Mouse (Mus musculus) kidney, postnatal 0 days (tissue): ENCODE data around the gene Myt1l. TPM values are rescaled to one million over a fixed set of nuclear protein-coding genes. Genes with fewer than 3 reads are reported as not detected.

Experiments used
- ATAC-seq: fragments of 200-750 bp; cut with Nextera tagmentation; replicated peaks from 2 replicates; pipeline ENCODE4 v1.8.0; 2017; ENCODE audit warnings: low read depth, moderate number of reproducible peaks, moderate TSS enrichment, moderate library complexity; ENCODE audit not compliant: low FRiP score
- DNase-seq: peaks from one replicate; pipeline ENCODE4 v3.0.0-alpha.2; 2016; ENCODE audit warnings: low spot score
- H3K27ac ChIP-seq: fragments of 300-500 bp; sonication (generic); 2 replicates; pipeline ENCODE4 v1.5.1; 2014; ENCODE audit warnings: mild to moderate bottlenecking
- H3K27me3 ChIP-seq: fragments of 300-500 bp; sonication (generic); 2 replicates; pipeline ENCODE4 v1.6.1; 2014; ENCODE audit warnings: low read length, mixed read lengths; ENCODE audit not compliant: insufficient read depth
- H3K36me3 ChIP-seq: fragments of 300-500 bp; sonication (generic); 2 replicates; pipeline ENCODE4 v1.6.1; 2014; ENCODE audit warnings: low read length, mixed read lengths; ENCODE audit not compliant: insufficient read depth
- H3K4me1 ChIP-seq: fragments of 300-500 bp; sonication (generic); replicated peaks from 2 replicates; pipeline ENCODE4 v1.6.1; 2014; ENCODE audit warnings: antibody characterized with exemption, low read length, mixed read lengths; ENCODE audit not compliant: insufficient read depth
- H3K4me2 ChIP-seq: fragments of 300-500 bp; sonication (generic); 2 replicates; pipeline ENCODE4 v1.6.1; 2014; ENCODE audit warnings: mild to moderate bottlenecking, low read length, moderate library complexity, mixed read lengths
- H3K4me3 ChIP-seq: fragments of 300-500 bp; sonication (generic); replicated peaks from 2 replicates; pipeline ENCODE4 v1.5.1; 2014; ENCODE audit warnings: low read depth, low read length
- H3K9ac ChIP-seq: fragments of 300-500 bp; sonication (generic); 2 replicates; pipeline ENCODE4 v1.6.1; 2014; ENCODE audit warnings: low read depth, low read length
- H3K9me3 ChIP-seq: fragments of 300-500 bp; sonication (generic); replicated peaks from 2 replicates; pipeline ENCODE4 v1.6.1; 2016; ENCODE audit warnings: low read length, inconsistent platforms, mixed read lengths
- CTCF ChIP-seq: IDR thresholded peaks from 2 replicates; pipeline ENCODE4 v1.5.1; 2016; ENCODE audit warnings: antibody characterized with exemption, low read depth, mild to moderate bottlenecking, moderate library complexity
- WGBS: fragments of 180-500 bp; shearing (Covaris S2); extraction: QIAGEN DNeasy Blood & Tissue Kit; methylation state at CpG from one replicate; pipeline ENCODE4 v1.1.7; 2014; 5-methylcytosine and 5-hydroxymethylcytosine counted together
- polyA plus RNA-seq: library from polyadenylated mRNA; unstranded; fragments of >200 nt; fragmentation: Nextera tagmentation; extraction: Ambion mirVana; gene quantifications from 2 replicates; pipeline ENCODE4 v1.2.1, GENCODE M21; 2015

Gene Myt1l
- polyA plus RNA-seq, 1 experiment from 2014 or later, result 0.07 TPM

DNA sequence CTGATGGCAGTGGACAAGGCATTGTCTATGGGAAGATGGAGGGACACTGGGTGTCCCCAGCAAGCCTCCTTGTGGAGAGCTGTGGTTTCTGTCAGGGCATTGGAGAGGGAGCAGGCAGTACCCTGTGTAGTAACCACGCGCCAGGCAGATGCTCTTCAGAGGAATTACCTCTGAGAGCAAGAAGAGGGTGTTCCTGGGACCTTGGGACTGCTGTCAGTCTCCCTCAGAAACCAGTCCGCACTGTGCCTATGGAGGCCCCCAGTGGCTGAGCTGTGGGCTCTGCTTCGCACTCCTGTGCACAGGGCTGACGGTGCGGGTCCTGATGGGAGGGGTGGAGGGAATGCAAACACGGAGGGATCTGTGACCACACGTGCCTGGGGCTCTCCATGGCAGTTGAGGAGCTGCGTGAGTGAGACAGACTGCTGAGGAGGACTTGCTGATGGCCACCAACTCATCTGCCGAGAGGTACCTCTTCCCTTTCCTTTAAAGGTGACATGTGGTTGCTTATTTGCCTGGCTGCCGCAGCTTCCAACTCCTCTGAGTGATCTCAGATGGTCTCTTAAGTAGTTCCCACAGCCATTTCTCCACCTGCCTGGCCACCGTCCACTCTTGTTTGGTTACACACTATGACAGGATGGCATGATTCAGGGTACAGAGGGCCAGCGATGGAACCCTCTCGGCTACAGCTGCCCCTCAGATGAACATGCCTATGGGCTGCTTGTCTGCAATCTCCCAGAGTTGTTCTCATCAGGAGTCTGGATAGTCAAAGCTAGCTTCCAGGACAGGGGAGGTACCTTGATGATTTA is 5.1 kb downstream of the Myt1l start:
- no peak overlapping the region for H3K9ac ChIP-seq
- H3K9me3 ChIP-seq, result no peaks in the 10 kb centered on the region
- ATAC-seq (no peak), DNase-seq (no peak)
- no peaks in the 10 kb centered on the region for H3K36me3 ChIP-seq
- H3K4me2 ChIP-seq, result no peak overlapping the region
- H3K4me3 ChIP-seq, result no peak overlapping the region
- 30% methylated on average over 14 of the region's 14 CpGs for WGBS
- peaks cover 25% of the 10 kb centered on the region for H3K27me3 ChIP-seq
- H3K27ac ChIP-seq, result no peak overlapping the region
- no peak for TF ChIP-seq CTCF
- no peaks in the 10 kb centered on the region for H3K4me1 ChIP-seq

DNA sequence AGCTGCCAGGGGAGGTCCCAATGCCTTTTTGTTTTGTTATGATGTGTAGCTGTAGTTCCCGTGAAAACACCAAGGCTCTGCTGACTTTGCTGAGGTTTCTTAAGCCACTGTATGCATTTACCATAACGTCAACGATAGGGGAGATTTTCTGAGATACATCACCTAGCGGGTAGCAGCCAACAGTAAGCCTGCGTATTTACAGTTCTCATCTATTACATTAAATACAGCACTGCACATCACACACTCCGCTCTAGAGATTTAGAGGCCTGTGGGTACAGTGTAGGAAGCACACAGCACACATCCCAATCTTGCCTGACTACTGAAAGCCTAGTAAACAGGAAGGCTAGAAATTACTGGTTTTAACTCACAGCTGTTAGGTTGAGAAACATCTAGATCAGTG is 6.1 kb downstream of the Myt1l start:
- 4% methylated on average over 6 of the region's 6 CpGs for WGBS
- no peak for DNase-seq

DNA sequence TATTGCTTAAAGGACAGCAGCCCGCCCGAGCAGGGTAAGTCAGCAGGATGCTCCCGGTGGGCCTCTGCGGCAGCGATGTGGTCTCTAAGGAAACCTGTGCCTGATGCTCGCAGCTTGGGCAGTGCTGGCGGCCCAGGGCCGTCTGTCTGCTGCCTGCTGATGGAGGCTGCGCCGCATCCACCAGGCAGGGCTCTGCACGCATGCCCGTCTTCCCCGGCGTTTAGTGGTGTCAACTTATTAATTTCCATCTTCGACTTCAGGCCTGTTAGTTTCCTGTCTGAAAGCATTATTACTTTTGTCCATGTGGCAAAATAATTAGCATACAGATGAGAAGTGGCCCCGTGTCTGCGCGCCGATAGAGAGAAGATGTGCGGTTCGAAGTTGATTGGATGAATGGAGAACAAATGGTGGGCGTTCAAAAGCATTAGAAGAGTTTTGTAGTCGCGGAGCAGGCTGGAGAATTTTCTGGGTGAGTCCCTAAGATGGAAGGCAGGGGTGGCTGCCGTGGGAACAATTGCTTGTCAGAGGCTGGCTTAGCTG is 6.6 kb downstream of the Myt1l start:
- under 1% methylated on average over 25 of the region's 25 CpGs for WGBS

More for the DNA sequence above, 6.1 kb downstream of the Myt1l start:
- Histone ChIP-seq H3K9ac (no peak overlapping the region), H3K4me2 (no peak overlapping the region), H3K9me3 (no peaks in the 10 kb centered on the region), H3K27ac (no peak overlapping the region), H3K36me3 (no peaks in the 10 kb centered on the region), H3K4me3 (no peak overlapping the region), H3K27me3 (peaks cover 21% of the 10 kb centered on the region), H3K4me1 (no peaks in the 10 kb centered on the region)
- TF ChIP-seq CTCF, result no peak
- ATAC-seq, result no peak

GRCm38 (mm10) chr12:29537916-29538315 is 9.7 kb downstream of the Myt1l start:
- peaks cover 19% of the 10 kb centered on the region for H3K27me3 ChIP-seq
- no peak overlapping the region for H3K4me2 ChIP-seq
- ATAC-seq (no peak), DNase-seq (no peak)
- no peaks in the 10 kb centered on the region for H3K36me3 ChIP-seq
- no peaks in the 10 kb centered on the region for H3K4me1 ChIP-seq
- H3K4me3 ChIP-seq, result no peak overlapping the region
- H3K27ac ChIP-seq, result no peak overlapping the region
- WGBS, result 75% methylated on average over 5 of the region's 5 CpGs
- no peak overlapping the region for H3K9ac ChIP-seq
- H3K9me3 ChIP-seq, result no peaks in the 10 kb centered on the region
- no peak for TF ChIP-seq CTCF

More for the DNA sequence above, 6.6 kb downstream of the Myt1l start:
- Histone ChIP-seq H3K4me3 (no peak overlapping the region), H3K4me1 (no peaks in the 10 kb centered on the region), H3K4me2 (no peak overlapping the region), H3K27ac (no peak overlapping the region), H3K27me3 (peaks cover 21% of the 10 kb centered on the region), H3K9me3 (no peaks in the 10 kb centered on the region), H3K9ac (no peak overlapping the region), H3K36me3 (no peaks in the 10 kb centered on the region)
- TF ChIP-seq CTCF, result no peak
- no peak for ATAC-seq
- DNase-seq, result no peak

DNA sequence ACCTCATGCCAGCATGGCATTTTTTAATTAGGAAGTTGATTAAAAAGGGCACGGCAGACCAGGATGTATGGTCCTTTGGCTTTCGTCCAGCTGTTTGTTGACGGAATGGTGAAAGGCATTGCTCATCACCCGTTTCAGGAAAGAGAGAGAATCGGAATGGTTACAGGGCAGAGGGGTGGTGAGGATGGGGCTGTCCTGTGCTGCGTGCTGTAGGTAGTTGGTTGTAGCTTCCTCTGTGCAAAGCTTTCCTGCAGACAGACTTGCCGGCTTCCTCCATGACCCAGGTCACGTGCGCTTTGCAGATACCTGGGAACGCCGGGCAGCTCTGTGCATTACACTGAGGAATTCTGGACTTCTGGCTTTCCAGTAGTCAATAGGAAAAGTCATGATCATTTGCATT is 10.3 kb downstream of the Myt1l start:
- no peak for ATAC-seq

DNA sequence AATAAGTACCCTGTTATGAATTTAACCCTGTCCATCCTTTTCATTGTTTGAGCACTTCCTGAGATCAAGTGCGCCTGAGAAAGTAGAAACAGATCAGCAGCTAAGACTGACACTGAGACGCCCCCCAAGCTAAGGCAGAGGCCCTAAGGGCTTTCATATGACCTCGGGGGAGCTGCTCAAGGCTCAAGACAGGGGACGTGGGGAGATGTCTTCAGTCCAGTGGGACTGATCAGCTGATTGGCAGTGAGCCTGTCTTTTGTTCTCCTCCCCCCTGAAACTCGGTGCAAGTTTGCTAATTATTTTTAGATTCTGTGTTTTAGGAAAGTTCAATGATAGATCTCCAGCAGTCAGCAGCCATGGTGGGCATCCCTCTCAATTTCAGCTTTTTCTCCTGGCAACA is 10.9 kb downstream of the Myt1l start:
- no peak overlapping the region for H3K4me2 ChIP-seq
- 37% methylated on average over 5 of the region's 5 CpGs for WGBS
- H3K4me3 ChIP-seq, result no peak overlapping the region
- no peak for ATAC-seq
- H3K36me3 ChIP-seq, result no peaks in the 10 kb centered on the region
- no peak for DNase-seq
- H3K9me3 ChIP-seq, result no peaks in the 10 kb centered on the region
- TF ChIP-seq CTCF, result no peak
- no peak overlapping the region for H3K27ac ChIP-seq
- H3K4me1 ChIP-seq, result no peaks in the 10 kb centered on the region
- no peak overlapping the region for H3K9ac ChIP-seq
- H3K27me3 ChIP-seq, result peaks cover 14% of the 10 kb centered on the region; the same call in 1 of the 2 replicates

More for the DNA sequence above, 10.3 kb downstream of the Myt1l start:
- Histone ChIP-seq H3K27ac (no peak overlapping the region), H3K9me3 (no peaks in the 10 kb centered on the region), H3K36me3 (no peaks in the 10 kb centered on the region), H3K4me2 (no peak overlapping the region), H3K4me3 (no peak overlapping the region), H3K27me3 (peaks cover 16% of the 10 kb centered on the region; the same call in 1 of the 2 replicates), H3K4me1 (no peaks in the 10 kb centered on the region), H3K9ac (no peak overlapping the region)
- TF ChIP-seq CTCF, result no peak
- no peak for DNase-seq
- WGBS, result 66% methylated on average over 11 of the region's 11 CpGs
